In the genomic region with DNA sequence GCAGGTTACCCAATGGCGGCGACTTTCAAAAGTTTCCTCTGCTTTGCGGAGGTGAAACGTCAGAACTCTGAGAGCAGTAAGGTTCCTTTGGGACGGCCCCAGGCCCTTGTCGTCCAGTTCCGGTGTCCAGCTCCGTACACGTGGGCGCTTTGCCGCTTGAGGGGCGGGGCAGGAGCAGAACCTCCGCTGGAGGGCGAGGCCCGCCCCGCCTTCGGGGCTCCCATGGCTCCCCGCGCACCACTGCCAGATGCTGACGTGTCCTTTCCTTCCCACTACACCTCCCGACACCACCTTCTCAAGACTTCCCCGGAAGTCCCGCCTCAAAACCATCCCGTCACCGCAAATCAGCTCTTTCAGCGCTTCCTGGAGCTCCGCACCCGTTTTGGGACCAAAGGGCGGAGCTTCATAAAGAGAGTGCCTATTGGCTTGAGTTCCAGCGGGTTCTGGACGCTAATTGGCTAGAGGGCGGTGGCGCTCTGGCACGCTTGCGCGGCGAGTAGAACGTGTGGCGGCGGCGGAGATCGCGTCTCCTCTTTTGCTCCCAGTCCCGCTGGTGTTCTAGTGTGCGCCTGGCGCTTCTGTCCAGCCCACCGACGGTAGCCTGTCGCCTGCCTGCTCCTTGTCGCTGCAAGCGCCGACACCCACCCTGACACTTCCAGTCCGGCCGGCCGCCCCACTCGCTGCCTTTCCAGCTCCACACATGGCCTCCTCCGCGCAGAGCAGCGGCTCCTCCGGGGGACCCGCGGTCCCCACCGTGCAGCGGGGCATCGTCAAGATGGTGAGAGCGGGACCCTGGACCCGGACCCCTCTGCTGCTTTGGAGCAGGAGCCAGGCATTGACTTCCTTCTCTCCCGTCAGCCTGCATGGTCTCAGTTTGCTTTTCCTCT, we compare ENCODE assay signal across 8 mouse cellular contexts. TPM values are rescaled to one million over a fixed set of nuclear protein-coding genes. Genes with fewer than 3 reads are reported as not detected.
DNase-seq lines count a peak whose midpoint lies in the region; ATAC-seq and TF ChIP-seq lines count a peak whose summit lies in the region.

No protein-coding gene starts in this region.

- peaks cover 4% of the 10 kb centered on the region; the same call in 1 of the 2 replicates for H3K36me3 ChIP-seq in kidney, embryonic 14.5 days (ENCODE audit: control insufficient read depth, insufficient read depth, low read length)
- 0 out of 2 replicates have a peak, but pooled peaks cover 2% of the 10 kb centered on the region for H3K36me3 ChIP-seq in limb, embryonic 15.5 days

- under 1% methylated on average over 68 of the region's 68 CpGs for WGBS in kidney, embryonic 14.5 days
- under 1% methylated on average over 68 of the region's 68 CpGs for WGBS in limb, embryonic 15.5 days

- H3K4me2 ChIP-seq in kidney, embryonic 14.5 days (replicated peaks; ENCODE audit: low read depth, low read length): peak overlapping the region; percentile 67
- peak overlapping the region; percentile 60 for H3K4me2 ChIP-seq in limb, embryonic 15.5 days

- DNase-seq in A20 (ENCODE audit: low read depth, low spot score): peak; percentile 100
- DNase-seq in heart, adult 9 months (ENCODE audit: low spot score in 2 of 2): peak; percentile 100
- peak; percentile 94 to 98 for DNase-seq in monocyte, adult 2 months (ENCODE audit: low read depth in 1 of 2, low spot score in 2 of 2)
- DNase-seq in spleen, postnatal 36 days (ENCODE audit: low spot score in 2 of 2): peak; percentile 99 to 100

- ATAC-seq in kidney, embryonic 14.5 days (ENCODE audit: low FRiP score, low TSS enrichment): peak; percentile 99
- ATAC-seq in limb, embryonic 15.5 days (ENCODE audit: insufficient number of reproducible peaks, low FRiP score, low TSS enrichment, low read depth): peak; percentile 98

- H3K9ac ChIP-seq in kidney, embryonic 14.5 days (ENCODE audit: low read depth, low read length): peak overlapping the region; percentile 86
- H3K9ac ChIP-seq in limb, embryonic 15.5 days: peak overlapping the region; percentile 76

- TF ChIP-seq POLR2A in bone marrow macrophage, adult 2 months (IDR thresholded peaks at IDR 0.05; ENCODE audit: borderline replicate concordance, low read depth, low read length): no peak
- peak; percentile 97 for TF ChIP-seq POLR2A in embryonic fibroblast, embryonic 13.5 days (IDR thresholded peaks at IDR 0.05; ENCODE audit: low read depth, low read length)

- TF ChIP-seq CTCF in bone marrow macrophage, adult 2 months (IDR thresholded peaks at IDR 0.05; ENCODE audit: low read depth, low read length): no peak
- TF ChIP-seq CTCF in embryonic fibroblast, embryonic 13.5 days (IDR thresholded peaks at IDR 0.05; ENCODE audit: borderline replicate concordance, insufficient read depth, low read length): no peak

- no peaks in the 10 kb centered on the region for H3K9me3 ChIP-seq in kidney, embryonic 14.5 days (ENCODE audit: control insufficient read depth, low read length)
- H3K9me3 ChIP-seq in limb, embryonic 15.5 days: no peaks in the 10 kb centered on the region

- H3K27ac ChIP-seq in bone marrow macrophage, adult 2 months (ENCODE audit: insufficient read depth, low read depth, low read length): peak overlapping the region; percentile 61
- H3K27ac ChIP-seq in embryonic fibroblast, embryonic 13.5 days (ENCODE audit: insufficient read depth, low read length): peak overlapping the region; percentile 53
- H3K27ac ChIP-seq in kidney, embryonic 14.5 days (ENCODE audit: low read depth, low read length): peak overlapping the region; percentile 82
- H3K27ac ChIP-seq in limb, embryonic 15.5 days: peak overlapping the region; percentile 91

- peaks cover 31% of the 10 kb centered on the region for H3K4me1 ChIP-seq in bone marrow macrophage, adult 2 months (ENCODE audit: control insufficient read depth, insufficient read depth, low read length)
- H3K4me1 ChIP-seq in embryonic fibroblast, embryonic 13.5 days (ENCODE audit: control insufficient read depth, insufficient read depth, low read length): peaks cover 11% of the 10 kb centered on the region
- H3K4me1 ChIP-seq in kidney, embryonic 14.5 days (ENCODE audit: control insufficient read depth, insufficient read depth, low read length): peaks cover 24% of the 10 kb centered on the region
- H3K4me1 ChIP-seq in limb, embryonic 15.5 days: peaks cover 27% of the 10 kb centered on the region

- H3K4me3 ChIP-seq in bone marrow macrophage, adult 2 months (ENCODE audit: insufficient read depth, low read length): peak overlapping the region; percentile 90
- H3K4me3 ChIP-seq in embryonic fibroblast, embryonic 13.5 days (ENCODE audit: insufficient read depth, low read length): peak overlapping the region; percentile 95
- peak overlapping the region; percentile 83 for H3K4me3 ChIP-seq in kidney, embryonic 14.5 days (ENCODE audit: low read length)
- peak overlapping the region; percentile 93 for H3K4me3 ChIP-seq in limb, embryonic 15.5 days

- no peaks in the 10 kb centered on the region for H3K27me3 ChIP-seq in kidney, embryonic 14.5 days (ENCODE audit: control insufficient read depth, insufficient read depth, low read length)
- no peaks in the 10 kb centered on the region for H3K27me3 ChIP-seq in limb, embryonic 15.5 days

RNA-seq across cellular contexts. Expression of a gene that starts 5.2 kb away (rescaled TPM):
- polyA plus RNA-seq in bone marrow macrophage, adult 2 months (2012; ENCODE audit: insufficient read depth, insufficient read length, missing spikeins): 58.9 and 59.1 TPM in 2 replicates
- 138 and 140 TPM in 2 replicates for polyA plus RNA-seq in embryonic fibroblast, embryonic 13.5 days (2011; ENCODE audit: insufficient read length, low read depth, missing spikeins)
- 64.1 and 127 TPM in 2 replicates for polyA plus RNA-seq in kidney, embryonic 14.5 days (2014; fragmentation: Nextera tagmentation; extraction: Ambion mirVana)
- 119 and 120 TPM in 2 replicates for polyA plus RNA-seq in limb, embryonic 15.5 days (2015; fragmentation: Nextera tagmentation; extraction: Ambion mirVana)

RNA-seq across cellular contexts. Expression of a gene that starts 31.0 kb away (rescaled TPM):
- not detected in 2 replicates for polyA plus RNA-seq in bone marrow macrophage, adult 2 months (2012; ENCODE audit: insufficient read depth, insufficient read length, missing spikeins)
- polyA plus RNA-seq in embryonic fibroblast, embryonic 13.5 days (2011; ENCODE audit: insufficient read length, low read depth, missing spikeins): not detected in 2 replicates
- not detected in 2 replicates for polyA plus RNA-seq in kidney, embryonic 14.5 days (2014; fragmentation: Nextera tagmentation; extraction: Ambion mirVana)
- polyA plus RNA-seq in limb, embryonic 15.5 days (2015; fragmentation: Nextera tagmentation; extraction: Ambion mirVana): not detected in 2 replicates

RNA-seq across cellular contexts. Expression of a gene that starts 51.9 kb away (rescaled TPM):
- 8.4 and 10.3 TPM in 2 replicates for polyA plus RNA-seq in bone marrow macrophage, adult 2 months (2012; ENCODE audit: insufficient read depth, insufficient read length, missing spikeins)
- 15.3 and 15.4 TPM in 2 replicates for polyA plus RNA-seq in embryonic fibroblast, embryonic 13.5 days (2011; ENCODE audit: insufficient read length, low read depth, missing spikeins)
- polyA plus RNA-seq in kidney, embryonic 14.5 days (2014; fragmentation: Nextera tagmentation; extraction: Ambion mirVana): 4.8 and 8.0 TPM in 2 replicates
- polyA plus RNA-seq in limb, embryonic 15.5 days (2015; fragmentation: Nextera tagmentation; extraction: Ambion mirVana): 10.6 and 11.9 TPM in 2 replicates

RNA-seq across cellular contexts. Expression of a gene that starts 52.5 kb away (rescaled TPM):
- not detected in 2 replicates for polyA plus RNA-seq in bone marrow macrophage, adult 2 months (2012; ENCODE audit: insufficient read depth, insufficient read length, missing spikeins)
- polyA plus RNA-seq in embryonic fibroblast, embryonic 13.5 days (2011; ENCODE audit: insufficient read length, low read depth, missing spikeins): not detected in 2 replicates
- polyA plus RNA-seq in kidney, embryonic 14.5 days (2014; fragmentation: Nextera tagmentation; extraction: Ambion mirVana): not detected in 2 replicates
- not detected in 2 replicates for polyA plus RNA-seq in limb, embryonic 15.5 days (2015; fragmentation: Nextera tagmentation; extraction: Ambion mirVana)

RNA-seq across cellular contexts. Expression of a gene that starts 56.7 kb away (rescaled TPM):
- polyA plus RNA-seq in bone marrow macrophage, adult 2 months (2012; ENCODE audit: insufficient read depth, insufficient read length, missing spikeins): 152 and 156 TPM in 2 replicates
- polyA plus RNA-seq in embryonic fibroblast, embryonic 13.5 days (2011; ENCODE audit: insufficient read length, low read depth, missing spikeins): 103 and 128 TPM in 2 replicates
- 283 and 293 TPM in 2 replicates for polyA plus RNA-seq in kidney, embryonic 14.5 days (2014; fragmentation: Nextera tagmentation; extraction: Ambion mirVana)
- 395 and 420 TPM in 2 replicates for polyA plus RNA-seq in limb, embryonic 15.5 days (2015; fragmentation: Nextera tagmentation; extraction: Ambion mirVana)

Comparison
In these comparisons a context has a peak if more than half of its experiments do, and no peak if none do; other contexts are left out.
1. Peak in every context shown above with its lines: DNase-seq, ATAC-seq, H3K4me3 ChIP-seq and H3K27ac ChIP-seq.